Mouse (Mus musculus): Measurements from ENCODE around the gene Mgat4b. TPM values are rescaled to one million over a fixed set of nuclear protein-coding genes. Genes with fewer than 3 reads are reported as not detected.

The Mgat4b gene
- polyA plus RNA-seq, 1 experiment, result 89.2 TPM

GRCm38 (mm10) chr11:50180478-50181231, 30.0 kb upstream of the Mgat4b start:
- no peaks in the 10 kb centered on the region for H3K27me3 ChIP-seq (ENCODE audit: control insufficient read depth, insufficient read depth, insufficient read length)
- H3ac ChIP-seq (ENCODE audit: control insufficient read depth, insufficient read length), result no peak overlapping the region
- TF ChIP-seq MAX (IDR thresholded peaks at IDR 0.05; ENCODE audit: low read depth) (no peak), SRF (IDR thresholded peaks at IDR 0.05; ENCODE audit: control insufficient read depth, insufficient read length, low read depth) (no peak), REST (IDR thresholded peaks at IDR 0.05; ENCODE audit: insufficient read depth, insufficient read length) (no peak), E2F4 (IDR thresholded peaks at IDR 0.05; ENCODE audit: insufficient read depth) (no peak), POLR2AphosphoS2 (IDR thresholded peaks at IDR 0.05; ENCODE audit: insufficient read length, low read depth) (no peak), POLR2A (IDR thresholded peaks at IDR 0.05; ENCODE audit: insufficient read length, low read depth) (no peak), TCF12 (IDR thresholded peaks at IDR 0.05; ENCODE audit: insufficient read depth, poor library complexity, severe bottlenecking) (no peak), TCF3 (IDR thresholded peaks at IDR 0.05; ENCODE audit: insufficient read length, low read depth) (no peak), MYOG (IDR thresholded peaks at IDR 0.05; ENCODE audit: control insufficient read depth in 1 of 3, insufficient read depth in 1 of 3, insufficient read length in 2 of 3, low read depth in 2 of 3) (no peak), MYOD1 (IDR thresholded peaks at IDR 0.05; ENCODE audit: control insufficient read depth in 1 of 3, insufficient read length in 2 of 3, low read depth in 2 of 3) (no peak), USF1 (IDR thresholded peaks at IDR 0.05; ENCODE audit: low read depth) (no peak), CEBPB (IDR thresholded peaks at IDR 0.05; ENCODE audit: insufficient read depth, poor library complexity, severe bottlenecking) (no peak)
- no peak overlapping the region for H3K4me2 ChIP-seq (ENCODE audit: low read depth)
- H3K36me3 ChIP-seq (ENCODE audit: control insufficient read depth, insufficient read depth), result no peaks in the 10 kb centered on the region
- no peaks in the 10 kb centered on the region for H3K79me2 ChIP-seq (ENCODE audit: control insufficient read depth, insufficient read depth)
- H3K4me3 ChIP-seq, result no peak overlapping the region

GRCm38 (mm10) chr11:50182702-50183101, 28.0 kb upstream of the Mgat4b start:
- H3K79me2 ChIP-seq (ENCODE audit: control insufficient read depth, insufficient read depth), result no peaks in the 10 kb centered on the region
- H3K36me3 ChIP-seq (ENCODE audit: control insufficient read depth, insufficient read depth), result no peaks in the 10 kb centered on the region
- no peak overlapping the region for H3ac ChIP-seq (ENCODE audit: control insufficient read depth, insufficient read length)
- no peak for TF ChIP-seq MYOG (IDR thresholded peaks at IDR 0.05; ENCODE audit: control insufficient read depth in 1 of 3, insufficient read depth in 1 of 3, insufficient read length in 2 of 3, low read depth in 2 of 3)
- TF ChIP-seq POLR2AphosphoS2 (IDR thresholded peaks at IDR 0.05; ENCODE audit: insufficient read length, low read depth), result no peak
- TF ChIP-seq SRF (IDR thresholded peaks at IDR 0.05; ENCODE audit: control insufficient read depth, insufficient read length, low read depth), result no peak
- TF ChIP-seq POLR2A (IDR thresholded peaks at IDR 0.05; ENCODE audit: insufficient read length, low read depth), result no peak
- TF ChIP-seq MAX (IDR thresholded peaks at IDR 0.05; ENCODE audit: low read depth), result no peak
- H3K4me3 ChIP-seq, result no peak overlapping the region
- H3K27me3 ChIP-seq (ENCODE audit: control insufficient read depth, insufficient read depth, insufficient read length), result no peaks in the 10 kb centered on the region
- H3K4me2 ChIP-seq (ENCODE audit: low read depth), result no peak overlapping the region

- no peak for TF ChIP-seq CEBPB (IDR thresholded peaks at IDR 0.05; ENCODE audit: insufficient read depth, poor library complexity, severe bottlenecking)
- TF ChIP-seq E2F4 (IDR thresholded peaks at IDR 0.05; ENCODE audit: insufficient read depth), result no peak
- TF ChIP-seq POLR2AphosphoS2 (IDR thresholded peaks at IDR 0.05; ENCODE audit: insufficient read length, low read depth), result no peak
- TF ChIP-seq REST (IDR thresholded peaks at IDR 0.05; ENCODE audit: insufficient read depth, insufficient read length), result no peak
- TF ChIP-seq MYOG (IDR thresholded peaks at IDR 0.05; ENCODE audit: control insufficient read depth in 1 of 3, insufficient read depth in 1 of 3, insufficient read length in 2 of 3, low read depth in 2 of 3), result no peak
- TF ChIP-seq MYOD1 (IDR thresholded peaks at IDR 0.05; ENCODE audit: control insufficient read depth in 1 of 3, insufficient read length in 2 of 3, low read depth in 2 of 3), result no peak
- TF ChIP-seq SRF (IDR thresholded peaks at IDR 0.05; ENCODE audit: control insufficient read depth, insufficient read length, low read depth), result no peak
- no peak for TF ChIP-seq USF1 (IDR thresholded peaks at IDR 0.05; ENCODE audit: low read depth)
- no peak for TF ChIP-seq TCF12 (IDR thresholded peaks at IDR 0.05; ENCODE audit: insufficient read depth, poor library complexity, severe bottlenecking)
- no peak for TF ChIP-seq TCF3 (IDR thresholded peaks at IDR 0.05; ENCODE audit: insufficient read length, low read depth)
- TF ChIP-seq MAX (IDR thresholded peaks at IDR 0.05; ENCODE audit: low read depth), result no peak
- TF ChIP-seq POLR2A (IDR thresholded peaks at IDR 0.05; ENCODE audit: insufficient read length, low read depth), result no peak
- H3K4me3 ChIP-seq, result no peak overlapping the region
These were observed 25.9 kb upstream of the Mgat4b start for GRCm38 (mm10) chr11:50184788-50185187.

DNA sequence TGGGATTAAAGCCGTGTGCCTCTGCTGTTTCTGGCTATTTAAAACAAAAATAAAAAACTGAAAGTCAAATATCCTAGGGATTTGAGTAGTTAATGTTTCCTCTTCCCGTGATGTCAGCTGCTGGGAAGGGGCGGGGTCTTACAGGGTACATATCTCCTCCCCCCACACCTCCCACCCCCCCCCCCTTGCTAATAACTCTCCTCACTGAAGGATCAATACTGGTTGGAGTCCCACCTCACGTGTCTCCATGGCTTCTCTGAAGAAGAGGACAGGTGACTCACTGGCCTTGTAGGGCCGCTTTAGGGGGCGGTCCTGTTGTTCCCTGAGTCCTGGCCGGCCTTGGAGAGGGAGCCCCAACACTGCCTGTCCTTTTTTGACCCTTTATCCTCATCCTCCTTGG, 22.0 kb upstream of the Mgat4b start:
- H3K27me3 ChIP-seq (ENCODE audit: control insufficient read depth, insufficient read depth, insufficient read length), result no peaks in the 10 kb centered on the region

More at GRCm38 (mm10) chr11:50184788-50185187, 25.9 kb upstream of the Mgat4b start:
- H3K79me2 ChIP-seq (ENCODE audit: control insufficient read depth, insufficient read depth), result no peaks in the 10 kb centered on the region
- no peaks in the 10 kb centered on the region for H3K27me3 ChIP-seq (ENCODE audit: control insufficient read depth, insufficient read depth, insufficient read length)
- H3ac ChIP-seq (ENCODE audit: control insufficient read depth, insufficient read length), result no peak overlapping the region
- H3K4me2 ChIP-seq (ENCODE audit: low read depth), result no peak overlapping the region
- H3K36me3 ChIP-seq (ENCODE audit: control insufficient read depth, insufficient read depth), result no peaks in the 10 kb centered on the region

More for the DNA sequence above, 22.0 kb upstream of the Mgat4b start:
- no peak overlapping the region for H3K4me2 ChIP-seq (ENCODE audit: low read depth)
- TF ChIP-seq TCF3 (IDR thresholded peaks at IDR 0.05; ENCODE audit: insufficient read length, low read depth) (no peak), MYOD1 (IDR thresholded peaks at IDR 0.05; ENCODE audit: control insufficient read depth in 1 of 3, insufficient read length in 2 of 3, low read depth in 2 of 3) (no peak), POLR2A (IDR thresholded peaks at IDR 0.05; ENCODE audit: insufficient read length, low read depth) (no peak), MYOG (IDR thresholded peaks at IDR 0.05; ENCODE audit: control insufficient read depth in 1 of 3, insufficient read depth in 1 of 3, insufficient read length in 2 of 3, low read depth in 2 of 3) (no peak), MAX (IDR thresholded peaks at IDR 0.05; ENCODE audit: low read depth) (no peak), USF1 (IDR thresholded peaks at IDR 0.05; ENCODE audit: low read depth) (no peak), E2F4 (IDR thresholded peaks at IDR 0.05; ENCODE audit: insufficient read depth) (no peak), CEBPB (IDR thresholded peaks at IDR 0.05; ENCODE audit: insufficient read depth, poor library complexity, severe bottlenecking) (no peak), TCF12 (IDR thresholded peaks at IDR 0.05; ENCODE audit: insufficient read depth, poor library complexity, severe bottlenecking) (no peak), SRF (IDR thresholded peaks at IDR 0.05; ENCODE audit: control insufficient read depth, insufficient read length, low read depth) (no peak), REST (IDR thresholded peaks at IDR 0.05; ENCODE audit: insufficient read depth, insufficient read length) (no peak), POLR2AphosphoS2 (IDR thresholded peaks at IDR 0.05; ENCODE audit: insufficient read length, low read depth) (no peak)
- H3K4me3 ChIP-seq, result no peak overlapping the region
- H3K79me2 ChIP-seq (ENCODE audit: control insufficient read depth, insufficient read depth), result no peaks in the 10 kb centered on the region
- peaks cover 2% of the 10 kb centered on the region for H3K36me3 ChIP-seq (ENCODE audit: control insufficient read depth, insufficient read depth)
- H3ac ChIP-seq (ENCODE audit: control insufficient read depth, insufficient read length), result no peak overlapping the region
